In the genomic region with DNA sequence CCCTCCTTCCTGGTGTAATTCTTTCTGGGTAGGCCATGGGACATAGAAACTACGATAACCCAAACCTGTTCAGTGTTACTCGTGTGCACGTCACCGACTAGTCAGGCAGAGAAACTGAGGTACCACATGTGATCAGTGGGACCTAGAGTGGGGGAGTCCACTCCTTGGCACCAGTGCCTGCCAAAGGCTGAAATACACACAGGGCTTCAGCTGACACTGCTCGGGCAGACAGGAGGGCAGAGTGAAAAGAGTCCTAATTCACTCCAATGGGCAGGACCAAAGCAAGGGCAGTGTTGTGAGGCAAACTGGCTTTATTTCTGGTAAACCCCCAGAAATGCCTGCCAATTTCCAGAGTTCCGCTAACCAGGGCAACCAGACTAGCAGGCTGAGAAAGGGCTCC, we compare ENCODE assay signal across 19 mouse cellular contexts. TPM values are rescaled to one million over a fixed set of nuclear protein-coding genes. Genes with fewer than 3 reads are reported as not detected.
A peak's percentile ranks its signal among the peaks of the same experiment; 100 is the strongest.
DNase-seq lines count a peak whose midpoint lies in the region; ATAC-seq and TF ChIP-seq lines count a peak whose summit lies in the region.
"Had no signal": no experiment of that assay in that cellular context is flagged by ENCODE, and none has a peak within 500 bp of the region (broad histone marks: within the 10 kb centered on the region; RNA-seq: fewer than 3 reads in every experiment).

No protein-coding gene starts in this region.

- peaks cover 18% of the 10 kb centered on the region for H3K4me1 ChIP-seq in forebrain, embryonic 11.5 days (replicated peaks; ENCODE audit: control insufficient read depth, insufficient read depth, low read length)
- peaks cover 24% of the 10 kb centered on the region for H3K4me1 ChIP-seq in forebrain, embryonic 14.5 days (ENCODE audit: control insufficient read depth, insufficient read depth, low read length)
- H3K4me1 ChIP-seq in cortical plate, adult 2 months (ENCODE audit: control insufficient read depth, insufficient read depth, low read length) = peaks cover 14% of the 10 kb centered on the region
- H3K4me1 ChIP-seq in stomach, postnatal 0 days (replicated peaks; ENCODE audit: control insufficient read depth, insufficient read depth) = no peaks in the 10 kb centered on the region

- TF ChIP-seq CTCF in cortical plate, adult 2 months (IDR thresholded peaks at IDR 0.05; ENCODE audit: extremely low read depth, insufficient read depth, low read length) = no peak
- no peak for TF ChIP-seq CTCF in stomach, postnatal 0 days (IDR thresholded peaks at IDR 0.05; ENCODE audit: low read depth)

- no peak overlapping the region for H3K4me3 ChIP-seq in forebrain, embryonic 11.5 days (ENCODE audit: low read depth, low read length)
- no peak overlapping the region for H3K4me3 ChIP-seq in forebrain, embryonic 14.5 days (ENCODE audit: low read depth, low read length)
- no peak overlapping the region for H3K4me3 ChIP-seq in cortical plate, adult 2 months (ENCODE audit: insufficient read depth, low read length)
- H3K4me3 ChIP-seq in stomach, postnatal 0 days (ENCODE audit: low read depth, low read length) = no peak overlapping the region
- H3K4me3 ChIP-seq: embryonic facial prominence, embryonic 15.5 days; heart, adult 2 months; hindbrain, embryonic 13.5 days; midbrain, embryonic 13.5 days had no signal

- no peak for ATAC-seq in forebrain, embryonic 11.5 days (replicated peaks; ENCODE audit: low FRiP score)
- no peak for ATAC-seq in forebrain, embryonic 14.5 days
- peak; percentile 10; the same call in 1 of the 2 replicates for ATAC-seq in stomach, postnatal 0 days (ENCODE audit: low FRiP score, low TSS enrichment)
- ATAC-seq: liver, postnatal 0 days; midbrain, embryonic 13.5 days had no signal

- no peak for TF ChIP-seq EP300 in stomach, postnatal 0 days (optimal IDR thresholded peaks at IDR 0.05)

- no peaks in the 10 kb centered on the region for H3K27me3 ChIP-seq in forebrain, embryonic 11.5 days (ENCODE audit: control insufficient read depth, insufficient read depth, low read length)
- H3K27me3 ChIP-seq in forebrain, embryonic 14.5 days (replicated peaks; ENCODE audit: control insufficient read depth, insufficient read depth, low read length) = no peaks in the 10 kb centered on the region
- H3K27me3 ChIP-seq in stomach, postnatal 0 days (ENCODE audit: control insufficient read depth, insufficient read depth, low read length) = no peaks in the 10 kb centered on the region
- H3K27me3 ChIP-seq: CH12.LX; embryonic facial prominence, embryonic 15.5 days; midbrain, embryonic 13.5 days had no signal

- DNase-seq in forebrain, embryonic 11.5 days (ENCODE audit: low spot score) = no peak
- DNase-seq in forebrain, embryonic 14.5 days (ENCODE audit: low spot score) = no peak
- peak; percentile 23 to 44 for DNase-seq in layer of hippocampus, postnatal 14 days (ENCODE audit: low spot score in 2 of 2)
- no peak for DNase-seq in layer of hippocampus, adult 8-10 months (ENCODE audit: low spot score in 2 of 2)
- no peak for DNase-seq in stomach, postnatal 0 days (ENCODE audit: low spot score)
- DNase-seq in lung, postnatal 4 days = no peak
- DNase-seq: adrenal gland, postnatal 10 days; cerebellum, adult 9-11 months; heart, adult 2 months; kidney, adult 11 months; liver, postnatal 0 days; right cerebral cortex, adult 18-20 months; thymus, postnatal 36 days had no signal

- H3K27ac ChIP-seq in forebrain, embryonic 11.5 days (ENCODE audit: low read depth, low read length) = 0 out of 2 replicates have a peak overlapping the region, but pooled peaks have one; percentile 12
- H3K27ac ChIP-seq in forebrain, embryonic 14.5 days (ENCODE audit: low read depth, low read length) = no peak overlapping the region; the same call in 1 of the 2 replicates
- peak overlapping the region; percentile 57; the same call in 1 of the 2 replicates for H3K27ac ChIP-seq in cortical plate, adult 2 months (ENCODE audit: insufficient read depth, low read length)
- peak overlapping the region; percentile 56 for H3K27ac ChIP-seq in stomach, postnatal 0 days (replicated peaks)
- H3K27ac ChIP-seq: embryonic facial prominence, embryonic 15.5 days; heart, adult 2 months; hindbrain, embryonic 13.5 days; kidney, postnatal 0 days; midbrain, embryonic 13.5 days had no signal

- no peaks in the 10 kb centered on the region for H3K36me3 ChIP-seq in forebrain, embryonic 11.5 days (ENCODE audit: control insufficient read depth, insufficient read depth, low read length)
- no peaks in the 10 kb centered on the region for H3K36me3 ChIP-seq in forebrain, embryonic 14.5 days (ENCODE audit: control insufficient read depth, insufficient read depth, low read length)
- no peaks in the 10 kb centered on the region for H3K36me3 ChIP-seq in stomach, postnatal 0 days (ENCODE audit: control insufficient read depth, insufficient read depth, low read length)
- H3K36me3 ChIP-seq: embryonic facial prominence, embryonic 15.5 days; midbrain, embryonic 13.5 days had no signal

- H3K9me3 ChIP-seq in forebrain, embryonic 11.5 days (ENCODE audit: control insufficient read depth, low read length) = no peaks in the 10 kb centered on the region
- no peaks in the 10 kb centered on the region for H3K9me3 ChIP-seq in forebrain, embryonic 14.5 days (replicated peaks; ENCODE audit: control insufficient read depth, low read length)
- H3K9me3 ChIP-seq in stomach, postnatal 0 days (ENCODE audit: control insufficient read depth, low read length) = no peaks in the 10 kb centered on the region
- H3K9me3 ChIP-seq: embryonic facial prominence, embryonic 15.5 days; hindbrain, embryonic 13.5 days; midbrain, embryonic 13.5 days had no signal

- no peak overlapping the region for H3K9ac ChIP-seq in forebrain, embryonic 11.5 days (ENCODE audit: low read length)
- no peak overlapping the region for H3K9ac ChIP-seq in forebrain, embryonic 14.5 days (ENCODE audit: low read length)
- H3K9ac ChIP-seq in stomach, postnatal 0 days (ENCODE audit: low read length) = no peak overlapping the region
- H3K9ac ChIP-seq: embryonic facial prominence, embryonic 15.5 days; hindbrain, embryonic 13.5 days; liver, postnatal 0 days; midbrain, embryonic 13.5 days had no signal

- WGBS in forebrain, embryonic 11.5 days = 93% methylated on average over 6 of the region's 6 CpGs
- 80% methylated on average over 6 of the region's 6 CpGs for WGBS in forebrain, embryonic 14.5 days
- 89% methylated on average over 6 of the region's 6 CpGs for WGBS in stomach, postnatal 0 days

- no peak for TF ChIP-seq POLR2A in cortical plate, adult 2 months (IDR thresholded peaks at IDR 0.05; ENCODE audit: extremely low read depth, insufficient read depth, low read length)

- no peak overlapping the region for H3K4me2 ChIP-seq in forebrain, embryonic 11.5 days (ENCODE audit: low read depth, low read length, severe bottlenecking)
- no peak overlapping the region for H3K4me2 ChIP-seq in forebrain, embryonic 14.5 days (ENCODE audit: low read length)
- no peak overlapping the region for H3K4me2 ChIP-seq in stomach, postnatal 0 days (replicated peaks; ENCODE audit: low read depth)
- H3K4me2 ChIP-seq: embryonic facial prominence, embryonic 15.5 days; hindbrain, embryonic 13.5 days; midbrain, embryonic 13.5 days had no signal

RNA-seq across cellular contexts. Expression of gene Fbrsl1, which starts 26.9 kb away (rescaled TPM):
- polyA plus RNA-seq in forebrain, embryonic 11.5 days (2014; fragmentation: Nextera tagmentation; extraction: Ambion mirVana) = 39.5 and 41.1 TPM in 2 replicates
- polyA plus RNA-seq in forebrain, embryonic 14.5 days (2014; fragmentation: Nextera tagmentation; extraction: Ambion mirVana) = 15.0 and 19.8 TPM in 2 replicates
- 10 to 100 TPM; 80.9 to 90.8 TPM for total RNA-seq in layer of hippocampus, postnatal 14 days (2021)
- total RNA-seq in layer of hippocampus, adult 8-10 months (2022) = 10 to 100 TPM; 64.9 to 81.4 (median 71.7) TPM
- polyA plus RNA-seq in cortical plate, adult 2 months (2012; rRNA removed) = 42.9 and 44.5 TPM in 2 replicates
- polyA plus RNA-seq in stomach, postnatal 0 days (2015; fragmentation: Nextera tagmentation; extraction: Ambion mirVana) = 6.2 and 6.4 TPM in 2 replicates

Comparison
In these comparisons a context has a peak if more than half of its experiments do, and no peak if none do; other contexts are left out.
1. DNase-seq: peak in layer of hippocampus, postnatal 14 days (2 of 2); none in forebrain, embryonic 11.5 days (single experiment), forebrain, embryonic 14.5 days (single experiment), layer of hippocampus, adult 8-10 months (0 of 2), stomach, postnatal 0 days (single experiment) and lung, postnatal 4 days (0 of 2).